8 mouse cellular contexts compared by ENCODE assay signal in genomic region chr13:81783405-81784342, GRCm38 (mm10). TPM values are rescaled to one million over a fixed set of nuclear protein-coding genes. Genes with fewer than 3 reads are reported as not detected.
DNase-seq lines count a peak whose midpoint lies in the region; ATAC-seq lines count a peak whose summit lies in the region.

No protein-coding gene starts in this region.

- H3K4me1 ChIP-seq in heart, embryonic 10.5 days: peaks cover 10% of the 10 kb centered on the region; the same call in 1 of the 2 replicates
- H3K4me1 ChIP-seq in kidney, embryonic 15.5 days: peaks cover 22% of the 10 kb centered on the region

- no peaks in the 10 kb centered on the region for H3K9me3 ChIP-seq in heart, embryonic 10.5 days
- no peaks in the 10 kb centered on the region for H3K9me3 ChIP-seq in kidney, embryonic 15.5 days (replicated peaks)

- H3K27ac ChIP-seq in heart, embryonic 10.5 days: peak overlapping the region; percentile 99
- peak overlapping the region; percentile 100 for H3K27ac ChIP-seq in kidney, embryonic 15.5 days

- DNase-seq in B cell, adult 2 months: peak; percentile 98
- DNase-seq in brain, adult 2 months (ENCODE audit: low read depth, low spot score): peak; percentile 99
- DNase-seq in heart, embryonic 10.5 days (ENCODE audit: low spot score): peak; percentile 99
- DNase-seq in liver: peak; percentile 99
- peak; percentile 97 to 98 for DNase-seq in spleen, postnatal 4 days (ENCODE audit: low spot score in 2 of 2)

- peak overlapping the region; percentile 82 for H3K4me2 ChIP-seq in kidney, embryonic 15.5 days

- peak; percentile 93 for ATAC-seq in erythroblast, adult 5-6 weeks (replicated peaks; ENCODE audit: low FRiP score, poor library complexity, severe bottlenecking)
- ATAC-seq in kidney, embryonic 15.5 days (replicated peaks; ENCODE audit: low FRiP score): peak; percentile 99
- peak; percentile 90 for ATAC-seq in monocyte, adult 5-6 weeks (replicated peaks; ENCODE audit: insufficient number of reproducible peaks, low FRiP score, low TSS enrichment, poor library complexity, severe bottlenecking)

- H3K9ac ChIP-seq in kidney, embryonic 15.5 days: peak overlapping the region; percentile 89

- peak overlapping the region; percentile 91 for H3K4me3 ChIP-seq in heart, embryonic 10.5 days
- peak overlapping the region; percentile 84 for H3K4me3 ChIP-seq in kidney, embryonic 15.5 days (replicated peaks)

- H3K27me3 ChIP-seq in heart, embryonic 10.5 days (ENCODE audit: insufficient read depth, poor library complexity, severe bottlenecking): no peaks in the 10 kb centered on the region
- no peaks in the 10 kb centered on the region for H3K27me3 ChIP-seq in kidney, embryonic 15.5 days

- H3K36me3 ChIP-seq in heart, embryonic 10.5 days: peaks cover 24% of the 10 kb centered on the region
- peaks cover 21% of the 10 kb centered on the region for H3K36me3 ChIP-seq in kidney, embryonic 15.5 days

- under 1% methylated on average over 62 of the region's 62 CpGs for WGBS in heart, embryonic 10.5 days
- WGBS in kidney, embryonic 15.5 days: under 1% methylated on average over 62 of the region's 62 CpGs

RNA-seq across cellular contexts. Expression of gene Cetn3, which starts 0.8 kb away (rescaled TPM):
- total RNA-seq in erythroblast, adult 5-6 weeks (2015; ENCODE audit: low replicate concordance): 75.7 and 83.0 TPM in 2 replicates
- 73.2 and 104 TPM in 2 replicates for total RNA-seq in erythroblast, adult 5-6 weeks (2017; ENCODE audit: low replicate concordance)
- polyA plus RNA-seq in heart, embryonic 10.5 days (2016; fragmentation: Nextera tagmentation; extraction: Ambion mirVana): 202 and 213 TPM in 2 replicates
- polyA plus RNA-seq in kidney, embryonic 15.5 days (2015; fragmentation: Nextera tagmentation; extraction: Ambion mirVana): 208 and 211 TPM in 2 replicates
- total RNA-seq in monocyte, adult 5-6 weeks (2017): 216 to 262 TPM (median 246 TPM) in 3 replicates

Comparison
In these comparisons a context has a peak if more than half of its experiments do, and no peak if none do; other contexts are left out.
1. Peak in every context shown above with its lines: DNase-seq, ATAC-seq, H3K4me3 ChIP-seq and H3K27ac ChIP-seq.